Mouse (Mus musculus) retina, embryonic 14.5 days (tissue): Measurements from ENCODE around the gene Nostrin.
A peak's percentile ranks its signal among the peaks of the same experiment; 100 is the strongest.

Experiments used
- DNase-seq: peaks from one replicate; pipeline ENCODE4 v3.0.0-alpha.2; 2015; ENCODE audit warnings: low spot score

Nostrin gene

DNA sequence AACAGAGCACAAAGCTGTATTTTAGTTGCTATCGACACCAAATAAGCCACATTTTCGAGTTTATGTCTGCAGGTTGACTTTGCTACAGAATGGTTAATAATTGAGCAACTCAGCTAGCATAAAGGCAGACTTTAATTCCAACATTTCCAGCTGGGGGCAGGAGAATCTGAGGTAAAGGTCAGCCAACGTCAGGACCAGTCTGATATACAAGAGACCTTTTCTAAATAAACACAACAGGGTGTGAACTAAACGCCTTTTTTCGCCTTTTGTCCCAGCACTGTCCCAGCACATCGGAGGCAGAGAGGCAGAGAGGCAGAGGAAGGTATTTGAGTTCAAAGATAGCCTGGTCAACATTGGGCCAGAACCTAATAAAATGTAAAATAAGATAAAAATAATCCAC, 69.6 kb downstream of the Nostrin start:
- no peak for DNase-seq

DNA sequence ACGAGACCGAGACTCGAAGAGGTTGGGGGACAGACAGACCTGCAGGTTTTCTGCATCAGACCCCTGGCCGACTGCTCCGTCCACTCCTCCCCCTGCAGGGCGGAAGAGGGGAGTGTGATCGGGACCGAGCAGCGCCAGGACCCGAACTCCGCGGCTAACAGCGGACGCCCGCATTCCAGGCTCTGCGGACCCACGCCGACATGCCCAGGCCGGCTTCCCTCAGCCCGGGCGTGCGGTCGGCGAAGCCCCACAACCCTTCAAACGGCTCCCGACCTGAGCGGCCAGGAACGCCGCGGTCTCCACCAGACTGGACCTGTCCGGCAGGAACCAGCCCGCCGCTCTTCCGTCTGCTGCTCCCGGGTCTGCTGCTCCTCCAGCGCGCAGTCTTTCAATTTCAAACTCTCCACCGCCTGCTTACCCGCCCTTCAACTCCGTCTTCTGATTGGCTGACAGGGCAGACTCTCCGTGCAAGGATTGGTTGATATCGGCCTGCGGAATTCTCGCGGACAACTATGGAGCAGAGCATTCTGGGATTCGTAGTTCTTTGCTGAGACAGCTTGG, 70.3 kb downstream of the Nostrin start, which contains the start of gene Spc25:
Gene Spc25, minus strand, starts transcription at position 404 of the 561 bp plus-strand sequence.
- peak; percentile 95 for DNase-seq

DNA sequence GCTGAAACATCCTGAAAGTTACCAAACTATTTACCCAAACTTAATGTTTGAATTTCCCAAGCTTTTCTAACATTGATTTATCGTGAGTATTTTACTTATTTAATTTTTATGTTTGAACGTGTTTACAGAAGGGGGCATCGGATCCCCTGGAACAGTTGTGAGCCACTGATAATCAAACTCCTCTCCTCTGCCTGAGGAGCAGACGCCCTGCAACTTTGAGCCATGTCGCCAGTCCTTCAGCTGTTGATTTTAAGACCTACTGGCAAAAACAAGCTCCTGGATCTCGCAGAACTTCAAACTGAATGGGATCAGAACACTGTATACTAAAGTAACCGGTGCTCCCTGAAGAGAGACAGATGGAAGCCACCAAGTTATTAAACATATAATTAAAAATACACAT, 70.9 kb downstream of the Nostrin start:
- peak; percentile 10 for DNase-seq

DNA sequence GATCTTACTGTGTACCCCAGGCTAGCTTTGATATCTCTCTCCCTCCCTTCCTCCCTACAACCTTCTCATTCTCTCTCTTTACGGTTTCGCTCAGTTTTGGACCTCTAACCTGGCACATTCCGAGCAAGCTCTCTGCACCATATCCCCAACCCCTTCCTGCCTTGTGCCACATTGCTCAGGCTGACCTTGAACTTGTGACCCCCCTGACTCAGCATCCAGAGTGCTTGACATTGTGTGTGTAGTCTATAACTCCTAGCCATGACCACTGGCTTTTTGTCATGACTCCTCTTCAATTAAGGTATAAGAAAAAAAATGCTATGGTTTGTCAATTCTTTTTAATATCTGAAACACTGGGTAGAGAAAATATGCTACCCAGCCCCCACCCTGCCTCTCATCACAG, 74.1 kb downstream of the Nostrin start:
- DNase-seq, result no peak

DNA sequence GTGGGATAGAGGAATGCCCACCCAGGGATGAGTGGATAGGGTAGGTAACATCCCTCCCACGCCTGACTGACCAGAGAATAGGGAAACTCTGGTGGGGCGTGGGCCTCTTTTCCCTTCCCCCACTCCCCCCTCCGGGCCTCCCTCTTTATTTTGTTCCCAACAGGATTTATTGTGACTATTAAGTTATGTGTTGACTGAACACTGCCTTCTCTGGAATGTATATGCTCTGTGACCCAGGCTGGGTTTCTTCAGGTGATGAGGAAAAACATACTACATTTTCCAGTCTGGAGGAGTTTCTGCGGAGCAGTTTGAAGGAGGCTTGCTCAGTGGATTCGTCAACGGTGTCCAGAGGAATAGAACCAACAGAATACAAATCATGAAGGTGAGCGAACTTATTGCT, 75.2 kb downstream of the Nostrin start, which contains the start of gene G6pc2:
Gene G6pc2, plus strand, starts transcription at position 301 of the 400 bp plus-strand sequence.
- no peak for DNase-seq

DNA sequence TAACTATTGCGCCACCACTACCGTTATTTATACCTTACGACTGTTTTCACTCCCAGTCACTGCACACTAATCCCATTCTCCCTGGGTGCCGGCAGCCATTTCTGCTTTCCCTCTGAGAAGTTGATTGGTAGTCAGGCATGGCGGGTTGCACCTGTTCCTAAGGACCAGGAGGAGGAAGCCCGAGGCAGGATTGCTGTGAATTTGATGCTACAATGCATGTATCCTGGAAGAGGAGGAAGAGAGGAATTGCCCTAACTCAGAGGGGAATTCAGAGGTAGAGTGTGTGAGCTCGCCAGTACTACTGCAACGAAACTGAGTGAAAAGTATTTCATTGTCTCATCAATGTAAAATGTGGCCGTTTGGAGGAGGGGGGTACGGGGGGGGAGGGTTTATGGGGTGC, 77.1 kb downstream of the Nostrin start:
- no peak for DNase-seq

DNA sequence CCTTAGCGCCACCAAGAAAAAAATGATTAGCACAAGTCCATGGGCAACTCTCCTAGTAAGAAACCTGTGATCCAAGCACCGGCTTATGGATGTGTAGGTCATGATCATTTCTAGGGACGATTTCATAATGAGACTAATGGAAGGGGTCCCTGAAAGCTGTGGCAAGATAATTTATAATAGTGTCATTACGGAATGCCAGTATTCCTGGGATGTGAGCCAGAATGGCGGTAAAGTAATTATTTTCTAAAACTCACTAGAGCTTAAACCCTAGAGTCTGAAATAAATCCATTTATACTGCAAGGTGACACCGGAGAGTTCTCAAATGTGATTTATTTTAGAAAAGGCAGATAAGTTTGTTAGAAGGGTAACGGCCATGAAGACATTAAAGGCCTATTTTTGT, 79.6 kb downstream of the Nostrin start:
- no peak for DNase-seq

DNA sequence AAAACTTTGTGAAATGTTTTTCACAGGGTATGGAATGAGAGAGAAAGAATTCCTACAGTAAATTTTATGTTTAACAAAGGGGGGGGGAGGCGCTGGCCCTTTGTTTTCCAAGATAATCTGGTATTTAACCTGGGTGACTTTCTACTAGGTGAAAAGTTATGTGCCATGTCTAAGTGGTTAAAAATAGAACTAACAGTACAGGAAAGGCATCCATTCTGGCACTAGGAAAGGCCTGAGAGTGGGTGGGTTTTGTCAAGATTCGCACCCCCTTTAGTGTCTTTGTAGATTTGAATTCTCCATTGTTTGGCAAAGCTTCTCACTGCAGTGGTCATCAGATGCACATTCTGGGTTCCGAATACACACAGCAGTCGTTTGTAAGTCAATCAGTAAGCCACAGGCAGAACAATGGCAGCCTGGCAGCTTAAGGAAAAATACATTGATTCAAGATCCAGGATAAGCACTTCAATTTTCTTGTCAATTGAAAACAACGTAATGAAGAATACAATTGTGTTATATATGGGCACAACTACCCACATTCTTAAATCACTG, 86.3 kb downstream of the Nostrin start:
- no peak for DNase-seq

DNA sequence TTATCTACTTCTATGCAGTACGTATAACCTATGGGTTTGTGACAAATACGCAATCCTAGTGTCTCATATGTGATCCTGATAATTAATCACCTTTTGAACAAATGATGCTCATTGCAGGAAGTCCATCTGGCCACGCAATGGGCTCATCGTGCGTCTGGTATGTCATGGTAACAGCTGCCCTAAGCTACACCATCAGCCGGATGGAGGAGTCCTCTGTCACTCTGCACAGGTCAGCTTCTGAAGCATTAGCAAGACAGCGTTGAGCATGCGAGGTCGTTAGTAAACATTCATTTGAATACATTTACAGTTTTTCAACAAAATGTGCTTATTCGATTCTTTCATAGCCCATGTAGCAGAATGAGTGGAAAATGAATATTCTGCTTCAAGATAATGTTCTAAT, 87.2 kb downstream of the Nostrin start:
- no peak for DNase-seq

DNA sequence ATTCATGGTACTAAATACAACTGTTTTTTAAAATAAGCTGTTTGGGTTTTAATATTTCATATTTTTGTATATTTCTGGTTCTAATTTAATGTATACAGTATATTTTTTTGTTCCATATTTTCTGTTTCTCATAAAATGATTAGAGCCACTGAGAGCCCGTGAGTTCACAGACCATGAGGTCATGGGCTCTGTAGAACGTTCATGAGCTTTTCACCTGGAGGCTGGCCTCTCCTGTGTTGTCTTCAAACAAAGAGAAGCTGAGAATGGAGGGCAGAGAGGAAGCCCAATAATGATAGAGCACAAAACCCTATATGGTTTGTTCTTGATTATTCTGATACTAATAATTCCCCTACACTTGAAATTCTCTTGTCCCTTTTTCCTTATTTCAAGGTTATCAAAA, 89.1 kb downstream of the Nostrin start:
- DNase-seq, result no peak

DNA sequence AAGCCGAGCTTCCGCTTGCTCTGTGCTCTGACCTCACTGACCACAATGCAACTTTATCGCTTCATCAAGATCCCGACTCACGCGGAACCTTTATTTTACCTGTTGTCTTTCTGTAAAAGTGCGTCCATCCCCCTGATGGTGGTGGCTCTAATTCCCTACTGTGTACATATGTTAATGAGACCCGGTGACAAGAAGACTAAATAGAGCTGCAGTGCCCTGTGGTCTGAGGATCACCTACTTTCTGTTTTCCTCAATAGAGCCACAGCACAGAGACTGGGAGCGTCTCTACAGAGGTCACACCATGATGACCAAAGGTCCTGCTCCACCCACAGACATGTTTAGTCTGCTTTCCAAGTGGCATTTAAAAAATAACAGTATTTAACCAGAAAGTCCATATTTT, 91.3 kb downstream of the Nostrin start:
- DNase-seq, result no peak

DNA sequence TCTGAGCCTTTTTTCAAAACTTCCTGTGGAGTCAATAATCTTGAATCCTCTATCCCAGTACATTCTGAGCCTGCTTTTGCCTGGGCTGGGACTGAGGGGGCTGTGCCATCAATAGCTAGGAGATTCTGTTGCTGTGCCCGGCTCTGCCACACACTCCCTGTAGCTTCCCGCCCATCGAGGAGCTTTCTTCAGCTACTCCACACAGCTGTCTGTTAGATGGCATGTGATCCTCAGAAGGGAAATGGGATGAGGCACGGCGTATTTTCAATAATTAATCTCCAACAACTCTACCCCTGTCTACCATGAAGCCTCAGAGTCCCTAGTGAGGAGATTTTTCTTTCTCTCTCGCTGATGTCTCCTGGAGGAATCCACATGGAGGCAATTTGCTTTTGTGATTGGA, 93.0 kb downstream of the Nostrin start:
- no peak for DNase-seq

DNA sequence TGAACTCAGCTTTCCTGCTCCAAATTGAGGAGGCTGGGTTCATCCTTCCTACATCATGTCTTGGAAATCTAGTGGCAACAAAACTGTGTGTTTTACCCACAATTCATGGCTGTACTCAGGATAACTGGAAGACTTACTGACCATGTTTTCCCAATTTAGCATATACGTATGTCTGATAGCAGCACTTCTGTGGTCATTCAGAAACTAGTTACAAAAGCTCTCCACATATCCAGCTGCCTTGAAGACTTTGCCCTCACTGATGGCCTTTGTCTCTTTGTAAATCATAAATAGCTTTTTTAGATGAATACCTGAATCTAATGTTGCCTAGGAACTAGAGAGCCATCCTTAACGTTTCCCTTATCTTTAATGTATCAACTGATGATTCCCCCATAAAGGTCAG, 94.5 kb downstream of the Nostrin start:
- DNase-seq, result no peak

DNA sequence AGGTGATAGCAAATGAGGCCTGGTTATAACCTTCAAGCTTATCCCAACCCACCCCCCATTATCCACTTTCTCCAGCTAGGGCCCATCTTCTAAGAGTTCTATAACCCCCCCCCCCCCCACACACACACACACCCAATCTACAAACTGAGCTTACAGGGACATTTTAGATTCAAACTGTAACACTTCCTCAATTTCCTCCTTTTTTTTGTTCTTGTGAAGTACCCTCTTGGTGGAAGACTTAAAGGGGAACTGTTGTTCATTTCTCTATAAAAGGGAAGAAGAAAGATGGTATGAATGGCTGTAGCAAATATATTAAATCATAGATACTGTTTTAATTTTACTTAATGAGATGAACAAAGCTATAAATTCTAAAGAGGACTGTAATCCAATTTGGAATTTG, 96.5 kb downstream of the Nostrin start:
- no peak for DNase-seq

DNA sequence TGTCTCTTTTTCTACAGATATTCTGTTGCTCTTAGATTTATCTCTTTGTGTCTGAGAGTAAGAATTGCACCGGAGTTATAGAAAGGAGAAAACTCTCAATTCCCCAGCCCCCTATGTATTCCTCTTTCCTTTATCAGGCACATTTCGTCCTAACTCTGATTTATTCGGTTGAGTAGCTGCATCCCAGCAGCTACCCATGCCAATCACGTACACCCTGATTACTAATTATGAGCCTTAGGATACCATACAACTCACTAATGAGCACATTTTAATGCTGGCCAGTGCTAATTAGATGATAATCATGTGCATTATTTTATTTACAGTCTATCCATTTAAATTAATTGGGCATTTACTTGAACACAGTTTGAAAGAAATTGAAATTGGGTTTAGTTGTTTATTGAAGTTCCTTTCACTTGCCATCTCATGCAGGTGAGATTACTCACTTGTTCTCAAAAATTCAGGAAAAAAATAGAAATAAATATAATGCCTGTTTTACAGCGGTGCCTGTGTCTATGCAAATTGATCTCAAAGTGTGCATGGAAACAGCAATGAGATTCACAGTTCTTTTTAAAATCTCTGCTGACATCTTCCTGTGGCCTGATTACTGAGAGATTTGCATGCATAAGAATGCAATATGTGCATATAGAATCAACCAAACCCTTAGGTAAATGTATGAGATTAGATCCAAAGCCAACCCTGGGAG, 99.5 kb downstream of the Nostrin start:
- peak; percentile 56 for DNase-seq
